Mouse (Mus musculus): ENCODE results near the gene Dok7.

- TF ChIP-seq GATA1 (IDR thresholded peaks at IDR 0.05; ENCODE audit: low read length) (no peak), TAL1 (IDR thresholded peaks at IDR 0.05; ENCODE audit: low read length) (no peak)
Observed at GRCm38 (mm10) chr5:35088785-35089613, 32.4 kb downstream of the Dok7 start.

Measured in erythroblast, embryonic 14.5 days (primary cell).